Mouse (Mus musculus): ENCODE results near the gene Gm20388.

Gene Gm20388

DNA sequence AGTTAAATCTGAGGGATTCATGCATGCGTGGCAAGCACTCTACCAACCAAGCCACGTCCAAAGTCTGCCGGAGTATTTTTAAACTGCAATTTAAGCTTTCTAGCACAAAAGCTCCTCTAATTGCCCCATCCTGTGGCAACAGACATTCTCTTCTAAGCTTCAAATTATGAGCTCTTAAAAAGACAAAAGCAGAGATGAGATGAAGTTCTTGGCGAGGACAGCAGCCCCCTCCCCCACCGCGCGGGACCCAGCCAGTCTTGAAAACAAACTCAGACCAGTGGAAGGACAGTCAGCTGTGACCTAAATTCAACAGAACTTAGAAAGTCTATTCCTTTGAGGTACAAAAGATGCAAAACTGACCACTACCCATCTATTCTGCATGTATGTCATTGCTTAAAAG lies 4480.6 kb downstream of the Gm20388 start:
- DNase-seq: no peak

- DNase-seq: no peak
These were observed 4481.8 kb downstream of the Gm20388 start for GRCm38 (mm10) chr8:124392271-124393012.

DNA sequence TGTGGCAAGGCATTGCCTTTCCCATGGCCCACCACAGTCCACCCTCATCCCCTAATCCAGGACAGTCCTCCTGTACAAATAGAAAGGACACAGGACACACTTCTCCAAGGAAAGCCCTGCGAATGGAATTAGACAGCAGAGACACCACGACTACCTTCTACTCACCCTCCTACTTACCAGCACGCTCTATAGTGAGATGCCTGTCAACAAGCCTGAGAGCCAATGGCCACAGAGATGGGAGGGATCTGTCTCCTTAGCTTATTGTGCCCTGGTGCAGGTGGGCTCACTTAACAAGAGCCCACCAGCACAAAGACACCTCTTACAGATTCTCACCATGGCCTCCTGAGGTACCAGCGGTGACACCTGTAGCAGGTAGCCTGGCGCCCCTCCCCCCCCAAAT lies 4482.4 kb downstream of the Gm20388 start:
- no peak for DNase-seq

- DNase-seq: no peak
These were observed 4483.3 kb downstream of the Gm20388 start for GRCm38 (mm10) chr8:124393927-124394326.

DNA sequence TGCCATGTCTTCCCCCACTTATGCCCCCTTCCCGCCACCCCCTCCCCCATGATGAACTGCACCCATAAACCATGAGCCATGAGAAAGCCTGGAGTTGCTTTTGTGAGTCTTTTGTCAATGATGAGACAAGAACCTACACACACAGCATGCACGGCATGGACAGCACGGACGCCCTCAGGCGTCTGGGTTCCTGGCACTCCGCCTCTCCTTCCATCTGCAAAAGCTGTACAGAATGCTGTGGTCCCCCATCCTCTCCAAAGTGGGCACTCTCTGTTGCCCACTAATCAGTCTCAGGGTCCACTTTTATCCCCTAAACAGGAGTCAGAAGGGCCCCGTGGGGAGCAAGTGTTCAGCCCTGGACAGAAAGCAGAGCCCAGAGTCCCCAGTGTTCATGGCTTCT lies 4484.3 kb downstream of the Gm20388 start:
- DNase-seq: no peak

All from kidney, adult 8-10 months (tissue).